Mouse (Mus musculus) megakaryocyte, embryonic 14.5 days (primary cell): ENCODE measurements at regions not wholly inside any gene's neighbourhood (a gene's known extent, or its start where the extent isn't known, plus 50 kb on each side); places are given as distances from the start of the nearest gene placed in this dataset.

Experiments used
- H3K27me3 ChIP-seq: replicated peaks from 2 replicates; pipeline ENCODE3; 2012; ENCODE audit warnings: inconsistent platforms
- H3K36me3 ChIP-seq: replicated peaks from 2 replicates; pipeline ENCODE3; 2012; ENCODE audit warnings: low read length, inconsistent platforms, mixed read lengths
- H3K4me1 ChIP-seq: 2 replicates; pipeline ENCODE4 v1.6.1; 2012; ENCODE audit warnings: inconsistent platforms
- H3K4me3 ChIP-seq: replicated peaks from 2 replicates; pipeline ENCODE3; 2012; ENCODE audit warnings: moderate library complexity, mild to moderate bottlenecking, inconsistent platforms
- H3K9me3 ChIP-seq: 2 replicates; pipeline ENCODE4 v1.6.1; 2012; ENCODE audit warnings: inconsistent platforms
- FLI1 ChIP-seq: IDR thresholded peaks from 2 replicates; pipeline ENCODE4 v1.6.1; 2012; ENCODE audit warnings: low read length, inconsistent platforms, mixed read lengths
- GATA1 ChIP-seq: IDR thresholded peaks from 3 replicates; pipeline ENCODE4 v1.6.1; 2012; ENCODE audit warnings: mixed read lengths, low read length, inconsistent platforms, borderline replicate concordance

- Histone ChIP-seq H3K27me3 (peaks cover 55% of the 10 kb centered on the region), H3K36me3 (no peaks in the 10 kb centered on the region)
Measured at GRCm38 (mm10) chr6:67107517-67107916, 70.3 kb upstream of the Gadd45a start.

GRCm38 (mm10) chr6:67106493-67106892 lies 69.2 kb upstream of the Gadd45a start:
- Histone ChIP-seq H3K27me3 (peaks cover 48% of the 10 kb centered on the region), H3K4me1 (peaks cover 27% of the 10 kb centered on the region), H3K9me3 (no peaks in the 10 kb centered on the region; the same call in 1 of the 2 replicates), H3K36me3 (no peaks in the 10 kb centered on the region), H3K4me3 (no peak overlapping the region)
- no peak for TF ChIP-seq GATA1
- TF ChIP-seq FLI1 = no peak

More at GRCm38 (mm10) chr6:67107517-67107916, 70.3 kb upstream of the Gadd45a start:
- Histone ChIP-seq H3K9me3 (no peaks in the 10 kb centered on the region; the same call in 1 of the 2 replicates), H3K4me3 (no peak overlapping the region), H3K4me1 (peaks cover 17% of the 10 kb centered on the region)
- TF ChIP-seq FLI1 (no peak), GATA1 (no peak)

GRCm38 (mm10) chr6:67105386-67105785 lies 68.1 kb upstream of the Gadd45a start:
- no peak overlapping the region for H3K4me3 ChIP-seq
- peaks cover 44% of the 10 kb centered on the region for H3K27me3 ChIP-seq
- TF ChIP-seq GATA1 = no peak
- TF ChIP-seq FLI1 = no peak
- no peaks in the 10 kb centered on the region for H3K36me3 ChIP-seq
- H3K9me3 ChIP-seq = no peaks in the 10 kb centered on the region; the same call in 1 of the 2 replicates
- peaks cover 35% of the 10 kb centered on the region for H3K4me1 ChIP-seq

- peaks cover 35% of the 10 kb centered on the region for H3K4me1 ChIP-seq
- H3K36me3 ChIP-seq = no peaks in the 10 kb centered on the region
- no peak overlapping the region for H3K4me3 ChIP-seq
- TF ChIP-seq GATA1 = no peak
- TF ChIP-seq FLI1 = no peak
- peaks cover 45% of the 10 kb centered on the region for H3K27me3 ChIP-seq
- no peaks in the 10 kb centered on the region; the same call in 1 of the 2 replicates for H3K9me3 ChIP-seq
Measured at GRCm38 (mm10) chr6:67104205-67104604, 66.9 kb upstream of the Gadd45a start.

GRCm38 (mm10) chr6:67102541-67103134 lies 65.4 kb upstream of the Gadd45a start:
- no peaks in the 10 kb centered on the region for H3K36me3 ChIP-seq
- TF ChIP-seq GATA1 (no peak), FLI1 (no peak)
- peaks cover 35% of the 10 kb centered on the region for H3K4me1 ChIP-seq
- peak overlapping the region; percentile 84 for H3K4me3 ChIP-seq
- no peaks in the 10 kb centered on the region for H3K9me3 ChIP-seq
- H3K27me3 ChIP-seq = peaks cover 36% of the 10 kb centered on the region

- H3K4me1 ChIP-seq = peaks cover 35% of the 10 kb centered on the region
- TF ChIP-seq GATA1 (no peak), FLI1 (no peak)
- H3K36me3 ChIP-seq = no peaks in the 10 kb centered on the region
- H3K27me3 ChIP-seq = peaks cover 31% of the 10 kb centered on the region
- no peaks in the 10 kb centered on the region for H3K9me3 ChIP-seq
- H3K4me3 ChIP-seq = peak overlapping the region; percentile 84
Measured at GRCm38 (mm10) chr6:67102014-67102413, 64.8 kb upstream of the Gadd45a start.

GRCm38 (mm10) chr6:67094426-67094825 lies 57.2 kb upstream of the Gadd45a start:
- Histone ChIP-seq H3K4me1 (no peaks in the 10 kb centered on the region), H3K4me3 (no peak overlapping the region), H3K27me3 (peaks cover 14% of the 10 kb centered on the region), H3K9me3 (peaks cover 9% of the 10 kb centered on the region), H3K36me3 (no peaks in the 10 kb centered on the region)
- TF ChIP-seq FLI1 (no peak), GATA1 (no peak)

- Histone ChIP-seq H3K36me3 (no peaks in the 10 kb centered on the region), H3K4me1 (no peaks in the 10 kb centered on the region), H3K27me3 (peaks cover 16% of the 10 kb centered on the region), H3K4me3 (no peak overlapping the region), H3K9me3 (peaks cover 9% of the 10 kb centered on the region)
- TF ChIP-seq FLI1 (no peak), GATA1 (no peak)
Measured at GRCm38 (mm10) chr6:67093128-67093527, 55.9 kb upstream of the Gadd45a start.

GRCm38 (mm10) chr6:67090150-67090549 lies 52.9 kb upstream of the Gadd45a start:
- no peaks in the 10 kb centered on the region for H3K36me3 ChIP-seq
- H3K4me1 ChIP-seq = peaks cover 10% of the 10 kb centered on the region
- peaks cover 16% of the 10 kb centered on the region for H3K27me3 ChIP-seq
- TF ChIP-seq FLI1 (no peak), GATA1 (no peak)
- H3K9me3 ChIP-seq = peaks cover 5% of the 10 kb centered on the region; the same call in 1 of the 2 replicates
- no peak overlapping the region for H3K4me3 ChIP-seq

GRCm38 (mm10) chr6:67089530-67090140 lies 52.4 kb upstream of the Gadd45a start:
- H3K9me3 ChIP-seq = peaks cover 5% of the 10 kb centered on the region; the same call in 1 of the 2 replicates

More at GRCm38 (mm10) chr6:67089530-67090140, 52.4 kb upstream of the Gadd45a start:
- Histone ChIP-seq H3K27me3 (peaks cover 16% of the 10 kb centered on the region), H3K4me1 (peaks cover 10% of the 10 kb centered on the region), H3K4me3 (no peak overlapping the region), H3K36me3 (no peaks in the 10 kb centered on the region)
- TF ChIP-seq FLI1 (no peak), GATA1 (no peak)
